Mouse (Mus musculus): Measurements from ENCODE around the gene Igdcc3. TPM values are rescaled to one million over a fixed set of nuclear protein-coding genes. Genes with fewer than 3 reads are reported as not detected.

Gene Igdcc3
- polyA plus RNA-seq, 1 experiment from 2014 or later: 145 TPM

GRCm38 (mm10) chr9:65177497-65177896 lies 36.5 kb downstream of the Igdcc3 start:
- 0 out of 2 replicates have a peak overlapping the region, but pooled peaks have one; percentile 30 for H3K4me2 ChIP-seq
- no peaks in the 10 kb centered on the region for H3K9me3 ChIP-seq (ENCODE audit: control insufficient read depth, low read length)
- peak overlapping the region; percentile 57 for H3K9ac ChIP-seq (ENCODE audit: low read length)
- peak overlapping the region; percentile 99 for H3K27ac ChIP-seq (ENCODE audit: low read depth, low read length)
- H3K27me3 ChIP-seq (ENCODE audit: control insufficient read depth, insufficient read depth, low read length): no peaks in the 10 kb centered on the region
- no peak overlapping the region for H3K4me3 ChIP-seq (ENCODE audit: low read depth, low read length)
- H3K4me1 ChIP-seq (ENCODE audit: control insufficient read depth, insufficient read depth, low read length): peaks cover 75% of the 10 kb centered on the region
- peaks cover 16% of the 10 kb centered on the region; the same call in 1 of the 2 replicates for H3K36me3 ChIP-seq (ENCODE audit: control insufficient read depth, insufficient read depth, low read length)
- DNase-seq (ENCODE audit: low spot score, missing footprints): peak; percentile 91
- ATAC-seq (ENCODE audit: low FRiP score): no peak
- WGBS: 47% methylated on average over 3 of the region's 3 CpGs

GRCm38 (mm10) chr9:65177912-65178311 lies 36.9 kb downstream of the Igdcc3 start:
- H3K27ac ChIP-seq (ENCODE audit: low read depth, low read length): peak overlapping the region; percentile 99
- peak overlapping the region; percentile 57 for H3K9ac ChIP-seq (ENCODE audit: low read length)
- no peak overlapping the region for H3K4me3 ChIP-seq (ENCODE audit: low read depth, low read length)
- peaks cover 79% of the 10 kb centered on the region for H3K4me1 ChIP-seq (ENCODE audit: control insufficient read depth, insufficient read depth, low read length)
- ATAC-seq (ENCODE audit: low FRiP score) (no peak), DNase-seq (ENCODE audit: low spot score, missing footprints) (peak; percentile 96)
- no peaks in the 10 kb centered on the region for H3K27me3 ChIP-seq (ENCODE audit: control insufficient read depth, insufficient read depth, low read length)
- peaks cover 17% of the 10 kb centered on the region for H3K36me3 ChIP-seq (ENCODE audit: control insufficient read depth, insufficient read depth, low read length)
- WGBS: 23% methylated on average over 10 of the region's 10 CpGs
- H3K9me3 ChIP-seq (ENCODE audit: control insufficient read depth, low read length): no peaks in the 10 kb centered on the region
- H3K4me2 ChIP-seq: peak overlapping the region; percentile 30

DNA sequence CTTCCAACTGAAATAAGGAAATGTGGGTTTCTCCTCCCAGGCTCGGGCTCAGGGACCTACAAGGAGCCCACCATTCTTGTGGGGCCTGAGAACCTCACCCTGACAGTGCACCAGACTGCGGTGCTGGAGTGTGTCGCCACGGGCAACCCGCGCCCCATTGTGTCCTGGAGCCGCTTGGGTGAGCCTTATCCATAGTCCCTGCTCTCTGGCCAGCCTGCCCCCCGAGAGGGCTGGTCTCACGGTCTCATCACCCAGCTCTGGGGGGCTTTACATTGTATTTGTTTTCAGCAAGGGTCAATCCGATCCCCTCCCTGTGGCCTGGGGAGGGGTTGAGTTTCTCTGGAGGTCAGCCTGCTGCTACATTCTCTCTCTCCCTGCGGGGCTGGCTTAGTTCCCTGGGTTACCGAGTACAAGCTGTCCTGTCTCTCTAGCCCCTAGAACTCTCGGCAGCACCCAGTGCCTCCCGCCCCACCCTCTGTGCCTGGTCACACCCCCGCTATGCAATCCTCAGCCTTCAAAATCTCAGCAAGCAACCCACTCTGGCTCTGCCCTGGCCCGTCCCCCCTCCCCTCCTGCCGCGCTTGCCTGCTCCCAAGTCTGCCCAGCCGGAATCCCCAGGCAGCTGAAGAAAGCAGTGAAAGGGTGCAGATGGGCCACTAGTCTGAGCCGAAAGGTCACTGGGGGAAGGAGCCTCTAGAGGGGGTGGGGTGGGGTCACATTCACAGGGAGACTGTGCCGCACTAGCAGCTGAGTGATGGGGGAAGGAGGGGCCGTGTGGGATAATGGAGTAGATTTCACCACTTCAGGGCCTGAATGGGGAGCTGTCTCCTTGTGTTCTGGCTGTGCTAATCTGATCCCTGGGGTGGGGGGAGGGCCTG lies 37.6 kb downstream of the Igdcc3 start:
- DNase-seq (ENCODE audit: low spot score, missing footprints): peak; percentile 98

DNA sequence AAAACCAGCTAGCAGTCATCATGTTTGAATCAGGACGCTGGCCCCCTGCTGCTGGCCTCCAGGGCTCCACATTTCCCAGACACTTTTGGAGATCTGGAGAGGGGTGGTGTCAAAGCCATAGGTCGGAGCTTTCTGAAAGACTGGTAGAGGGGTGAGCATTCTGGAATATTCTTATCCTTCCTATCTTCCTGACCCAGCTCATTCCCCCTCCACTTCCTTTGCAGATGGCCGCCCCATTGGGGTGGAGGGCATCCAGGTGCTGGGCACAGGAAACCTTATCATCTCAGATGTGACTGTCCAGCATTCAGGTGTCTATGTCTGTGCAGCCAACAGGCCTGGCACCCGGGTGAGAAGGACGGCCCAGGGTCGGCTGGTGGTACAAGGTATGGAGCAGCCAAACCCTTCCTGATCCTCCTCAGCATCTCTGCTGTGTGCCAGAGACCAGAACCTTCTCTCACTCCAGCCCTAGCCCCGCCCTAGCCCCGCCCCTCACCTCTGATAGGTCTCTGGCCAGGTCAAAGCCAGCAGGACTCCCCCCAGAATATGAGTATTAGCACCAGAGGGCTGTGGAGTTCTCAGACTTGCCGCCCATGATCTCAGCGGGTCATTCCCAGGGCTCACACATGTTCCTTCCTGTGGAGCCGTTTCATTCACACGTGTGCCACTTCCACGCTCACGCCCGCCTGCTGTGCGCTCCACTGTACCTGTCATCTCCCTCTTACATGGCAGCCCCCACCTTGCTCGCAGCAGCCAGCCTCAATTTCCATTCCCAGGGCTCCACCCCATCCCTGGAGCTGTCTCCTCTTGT lies 39.0 kb downstream of the Igdcc3 start:
- Histone ChIP-seq H3K9ac (ENCODE audit: low read length) (peak overlapping the region; percentile 46), H3K27me3 (ENCODE audit: control insufficient read depth, insufficient read depth, low read length) (no peaks in the 10 kb centered on the region), H3K9me3 (ENCODE audit: control insufficient read depth, low read length) (no peaks in the 10 kb centered on the region), H3K27ac (ENCODE audit: low read depth, low read length) (peak overlapping the region; percentile 99), H3K36me3 (ENCODE audit: control insufficient read depth, insufficient read depth, low read length) (peaks cover 28% of the 10 kb centered on the region), H3K4me2 (no peak overlapping the region), H3K4me3 (ENCODE audit: low read depth, low read length) (no peak overlapping the region), H3K4me1 (ENCODE audit: control insufficient read depth, insufficient read depth, low read length) (peaks cover 75% of the 10 kb centered on the region)
- DNase-seq (ENCODE audit: low spot score, missing footprints) (peak; percentile 90), ATAC-seq (ENCODE audit: low FRiP score) (no peak)
- 18% methylated on average over 17 of the region's 17 CpGs for WGBS

More for the DNA sequence above, 37.6 kb downstream of the Igdcc3 start:
- H3K4me3 ChIP-seq (ENCODE audit: low read depth, low read length): 0 out of 2 replicates have a peak overlapping the region, but pooled peaks have one; percentile 2
- H3K4me1 ChIP-seq (ENCODE audit: control insufficient read depth, insufficient read depth, low read length): peaks cover 79% of the 10 kb centered on the region
- peak; percentile 81 for ATAC-seq (ENCODE audit: low FRiP score)
- WGBS: 2% methylated on average over 22 of the region's 22 CpGs
- peak overlapping the region; percentile 99 for H3K27ac ChIP-seq (ENCODE audit: low read depth, low read length)
- no peaks in the 10 kb centered on the region for H3K9me3 ChIP-seq (ENCODE audit: control insufficient read depth, low read length)
- peaks cover 17% of the 10 kb centered on the region for H3K36me3 ChIP-seq (ENCODE audit: control insufficient read depth, insufficient read depth, low read length)
- H3K9ac ChIP-seq (ENCODE audit: low read length): peak overlapping the region; percentile 57
- H3K27me3 ChIP-seq (ENCODE audit: control insufficient read depth, insufficient read depth, low read length): no peaks in the 10 kb centered on the region
- H3K4me2 ChIP-seq: peak overlapping the region; percentile 30

- H3K27me3 ChIP-seq (ENCODE audit: control insufficient read depth, insufficient read depth, low read length): no peaks in the 10 kb centered on the region
- DNase-seq (ENCODE audit: low spot score, missing footprints): peak; percentile 99
- H3K4me3 ChIP-seq (ENCODE audit: low read depth, low read length): no peak overlapping the region
- 2% methylated on average over 3 of the region's 3 CpGs for WGBS
- H3K36me3 ChIP-seq (ENCODE audit: control insufficient read depth, insufficient read depth, low read length): peaks cover 14% of the 10 kb centered on the region
- no peak overlapping the region for H3K4me2 ChIP-seq
- ATAC-seq (ENCODE audit: low FRiP score): peak; percentile 59
- peaks cover 22% of the 10 kb centered on the region for H3K4me1 ChIP-seq (ENCODE audit: control insufficient read depth, insufficient read depth, low read length)
- no peaks in the 10 kb centered on the region for H3K9me3 ChIP-seq (ENCODE audit: control insufficient read depth, low read length)
- H3K27ac ChIP-seq (ENCODE audit: low read depth, low read length): peak overlapping the region; percentile 35
- no peak overlapping the region for H3K9ac ChIP-seq (ENCODE audit: low read length)
Observed at GRCm38 (mm10) chr9:65188599-65188998, 47.6 kb downstream of the Igdcc3 start.

- WGBS: 65% methylated on average over 7 of the region's 7 CpGs
- Histone ChIP-seq H3K36me3 (ENCODE audit: control insufficient read depth, insufficient read depth, low read length) (0 out of 2 replicates have a peak, but pooled peaks cover 2% of the 10 kb centered on the region), H3K27ac (ENCODE audit: low read depth, low read length) (peak overlapping the region; percentile 26; the same call in 1 of the 2 replicates), H3K27me3 (ENCODE audit: control insufficient read depth, insufficient read depth, low read length) (no peaks in the 10 kb centered on the region), H3K4me2 (no peak overlapping the region), H3K4me3 (ENCODE audit: low read depth, low read length) (no peak overlapping the region), H3K9ac (ENCODE audit: low read length) (peak overlapping the region; percentile 17; the same call in 1 of the 2 replicates), H3K4me1 (ENCODE audit: control insufficient read depth, insufficient read depth, low read length) (peaks cover 26% of the 10 kb centered on the region), H3K9me3 (ENCODE audit: control insufficient read depth, low read length) (no peaks in the 10 kb centered on the region)
- DNase-seq (ENCODE audit: low spot score, missing footprints): peak; percentile 87
- ATAC-seq (ENCODE audit: low FRiP score): no peak
Observed at GRCm38 (mm10) chr9:65190306-65190705, 49.3 kb downstream of the Igdcc3 start.

GRCm38 (mm10) chr9:65191389-65191754 lies 50.4 kb downstream of the Igdcc3 start:
- ATAC-seq (ENCODE audit: low FRiP score) (no peak), DNase-seq (ENCODE audit: low spot score, missing footprints) (peak; percentile 90)
- H3K9me3 ChIP-seq (ENCODE audit: control insufficient read depth, low read length): no peaks in the 10 kb centered on the region
- peaks cover 32% of the 10 kb centered on the region for H3K4me1 ChIP-seq (ENCODE audit: control insufficient read depth, insufficient read depth, low read length)
- no peaks in the 10 kb centered on the region for H3K36me3 ChIP-seq (ENCODE audit: control insufficient read depth, insufficient read depth, low read length)
- 25% methylated on average over 2 of the region's 2 CpGs for WGBS
- peak overlapping the region; percentile 72 for H3K27ac ChIP-seq (ENCODE audit: low read depth, low read length)
- H3K4me2 ChIP-seq: peak overlapping the region; percentile 9; the same call in 1 of the 2 replicates
- H3K4me3 ChIP-seq (ENCODE audit: low read depth, low read length): no peak overlapping the region
- peak overlapping the region; percentile 33 for H3K9ac ChIP-seq (ENCODE audit: low read length)
- no peaks in the 10 kb centered on the region for H3K27me3 ChIP-seq (ENCODE audit: control insufficient read depth, insufficient read depth, low read length)

GRCm38 (mm10) chr9:65191755-65192469 lies 50.9 kb downstream of the Igdcc3 start:
- peak overlapping the region; percentile 33 for H3K9ac ChIP-seq (ENCODE audit: low read length)
- no peaks in the 10 kb centered on the region for H3K27me3 ChIP-seq (ENCODE audit: control insufficient read depth, insufficient read depth, low read length)

More at GRCm38 (mm10) chr9:65191755-65192469, 50.9 kb downstream of the Igdcc3 start:
- Histone ChIP-seq H3K9me3 (ENCODE audit: control insufficient read depth, low read length) (no peaks in the 10 kb centered on the region), H3K36me3 (ENCODE audit: control insufficient read depth, insufficient read depth, low read length) (no peaks in the 10 kb centered on the region), H3K4me1 (ENCODE audit: control insufficient read depth, insufficient read depth, low read length) (peaks cover 32% of the 10 kb centered on the region), H3K4me3 (ENCODE audit: low read depth, low read length) (no peak overlapping the region), H3K27ac (ENCODE audit: low read depth, low read length) (peak overlapping the region; percentile 72), H3K4me2 (peak overlapping the region; percentile 9; the same call in 1 of the 2 replicates)
- ATAC-seq (ENCODE audit: low FRiP score) (no peak), DNase-seq (ENCODE audit: low spot score, missing footprints) (peak; percentile 92)
- WGBS: 23% methylated on average over 8 of the region's 8 CpGs

Data from midbrain, embryonic 11.5 days (tissue).